Mouse (Mus musculus) liver, embryonic 16.5 days (tissue): ENCODE measurements at regions not wholly inside any gene's neighbourhood (a gene's known extent, or its start where the extent isn't known, plus 50 kb on each side); places are given as distances from the start of the nearest gene placed in this dataset.

Experiments used
- ATAC-seq: fragments of 200-750 bp; cut with Nextera tagmentation; 2 replicates; pipeline ENCODE4 v1.8.0; 2017; ENCODE audit warnings: low read depth, mild to moderate bottlenecking, moderate number of reproducible peaks, moderate library complexity
- H3K27ac ChIP-seq: fragments of 300-500 bp; sonication (generic); 2 replicates; pipeline ENCODE4 v1.5.1; 2014; ENCODE audit warnings: mild to moderate bottlenecking, low read length
- H3K27me3 ChIP-seq: fragments of 300-500 bp; sonication (generic); 2 replicates; pipeline ENCODE4 v1.6.1; 2014; ENCODE audit warnings: low read depth, low read length, mixed read lengths; ENCODE audit not compliant: control insufficient read depth, insufficient read depth
- H3K36me3 ChIP-seq: fragments of 300-500 bp; sonication (generic); 2 replicates; pipeline ENCODE4 v1.6.1; 2014; ENCODE audit warnings: mild to moderate bottlenecking; ENCODE audit not compliant: control insufficient read depth, insufficient read depth
- H3K4me1 ChIP-seq: fragments of 300-500 bp; sonication (generic); 2 replicates; pipeline ENCODE4 v1.6.1; 2014; ENCODE audit warnings: low read depth, low read length, mixed read lengths; ENCODE audit not compliant: control insufficient read depth
- H3K4me2 ChIP-seq: fragments of 300-500 bp; sonication (generic); 2 replicates; pipeline ENCODE4 v1.6.1; 2014; ENCODE audit warnings: low read depth, low read length, mixed read lengths
- H3K4me3 ChIP-seq: fragments of 300-500 bp; sonication (generic); 2 replicates; pipeline ENCODE4 v1.5.1; 2014; ENCODE audit warnings: low read depth, mild to moderate bottlenecking, low read length
- H3K9ac ChIP-seq: fragments of 300-500 bp; sonication (generic); 2 replicates; pipeline ENCODE4 v1.6.1; 2014; ENCODE audit warnings: low read depth, low read length
- H3K9me3 ChIP-seq: fragments of 300-500 bp; sonication (generic); replicated peaks from 2 replicates; pipeline ENCODE4 v1.6.1; 2016; ENCODE audit warnings: low read length; ENCODE audit not compliant: control insufficient read depth
- WGBS: fragments of 180-500 bp; shearing (Covaris S2); extraction: QIAGEN DNeasy Blood & Tissue Kit; methylation state at CpG from one replicate; pipeline ENCODE4 v1.1.7; 2014; ENCODE audit not compliant: insufficient replicate concordance; 5-methylcytosine and 5-hydroxymethylcytosine counted together

- no peaks in the 10 kb centered on the region for H3K9me3 ChIP-seq
- no peak overlapping the region for H3K27ac ChIP-seq
- no peak overlapping the region for H3K4me2 ChIP-seq
- H3K36me3 ChIP-seq = no peaks in the 10 kb centered on the region
- 52% methylated on average over 6 of the region's 6 CpGs for WGBS
- H3K4me1 ChIP-seq = no peaks in the 10 kb centered on the region
- H3K27me3 ChIP-seq = no peaks in the 10 kb centered on the region
- H3K4me3 ChIP-seq = no peak overlapping the region
- no peak overlapping the region for H3K9ac ChIP-seq
- ATAC-seq = no peak
These were observed 52.4 kb upstream of the Acbd6 start for GRCm38 (mm10) chr1:155505361-155506077.
